Mouse (Mus musculus) G1E (cell line): ENCODE results near the gene 1700011L22Rik. TPM values are rescaled to one million over a fixed set of nuclear protein-coding genes. Genes with fewer than 3 reads are reported as not detected.

ENCODE experiments used
- ATAC-seq: 2 replicates; pipeline ENCODE4 v1.8.0; 2016; ENCODE audit warnings: mild to moderate bottlenecking; ENCODE audit not compliant: insufficient number of reproducible peaks, poor library complexity, low FRiP score, severe bottlenecking; ENCODE audit errors: extremely low read depth
- DNase-seq: peaks from one replicate; pipeline ENCODE4 v3.0.0; 2012; ENCODE audit warnings: low spot score
- H3K27me3 ChIP-seq: 2 replicates; pipeline ENCODE4 v1.6.1; 2012; ENCODE audit warnings: mild to moderate bottlenecking, low read length, inconsistent platforms; ENCODE audit not compliant: insufficient read depth
- H3K36me3 ChIP-seq: replicated peaks from 2 replicates; pipeline ENCODE3; 2012; ENCODE audit warnings: mild to moderate bottlenecking, inconsistent platforms
- H3K4me1 ChIP-seq: 2 replicates; pipeline ENCODE4 v1.6.1; 2012; ENCODE audit warnings: low read depth, low read length, inconsistent platforms, mixed read lengths; ENCODE audit not compliant: insufficient read depth
- H3K4me3 ChIP-seq: 2 replicates; pipeline ENCODE4 v1.5.1; 2012; ENCODE audit warnings: low read depth, mild to moderate bottlenecking, inconsistent platforms, low read length, moderate library complexity, mixed read lengths
- H3K9me3 ChIP-seq: replicated peaks from 2 replicates; pipeline ENCODE4 v1.6.1; 2012; ENCODE audit warnings: inconsistent platforms
- CTCF ChIP-seq: IDR thresholded peaks from 2 replicates; pipeline ENCODE4 v1.5.1; 2012; ENCODE audit warnings: low read depth, low read length, inconsistent platforms, mixed read lengths
- GATA1 ChIP-seq: IDR thresholded peaks from 2 replicates; pipeline ENCODE4 v1.6.1; 2012; ENCODE audit warnings: borderline replicate concordance, low read length, inconsistent platforms, mixed read lengths
- GATA2 ChIP-seq: IDR thresholded peaks from 2 replicates; pipeline ENCODE4 v1.6.1; 2012; ENCODE audit warnings: low read depth, low read length, inconsistent platforms, borderline replicate concordance
- POLR2AphosphoS5 ChIP-seq: IDR thresholded peaks from 2 replicates; pipeline ENCODE4 v1.6.1; 2012; ENCODE audit warnings: low read depth, low read length, inconsistent platforms; ENCODE audit not compliant: insufficient replicate concordance
- TAL1 ChIP-seq: conservative IDR thresholded peaks from 2 replicates; pipeline ENCODE4 v1.6.1; 2012; ENCODE audit warnings: low read depth, low read length, inconsistent platforms, mixed read lengths
- polyA plus RNA-seq: library from polyadenylated mRNA; stranded (reverse); fragments of >175 nt; gene quantifications from 2 replicates; pipeline ENCODE4 v1.2.3, GENCODE M21; 2012
- total RNA-seq, 2 experiments: library from RNA; stranded (forward) in 1 of 2; stranded (reverse) in 1 of 2; fragments of 200-1000 nt in 1 of 2; fragments of >200 nt in 1 of 2; fragmentation: Nextera tagmentation in 1 of 2; gene quantifications; 2 replicates each; pipeline ENCODE4 v1.2.3; 2014 to 2017

Gene 1700011L22Rik
- total and polyA plus RNA-seq, 3 experiments: not detected

GRCm38 (mm10) chr8:79253742-79254141 is 5.4 kb upstream of the 1700011L22Rik start:
- DNase-seq (no peak), ATAC-seq (no peak)
- Histone ChIP-seq H3K27me3 (peaks cover 2% of the 10 kb centered on the region; the same call in 1 of the 2 replicates), H3K4me3 (no peak overlapping the region), H3K4me1 (no peaks in the 10 kb centered on the region), H3K9me3 (no peaks in the 10 kb centered on the region), H3K36me3 (no peaks in the 10 kb centered on the region)
- no peak for TF ChIP-seq POLR2AphosphoS5
- TF ChIP-seq GATA1: no peak
- no peak for TF ChIP-seq GATA2
- TF ChIP-seq CTCF: no peak
- no peak for TF ChIP-seq TAL1

GRCm38 (mm10) chr8:79243422-79243821 is 4.9 kb downstream of the 1700011L22Rik start:
- no peaks in the 10 kb centered on the region for H3K9me3 ChIP-seq
- ATAC-seq (no peak), DNase-seq (no peak)
- H3K27me3 ChIP-seq: peaks cover 11% of the 10 kb centered on the region
- no peaks in the 10 kb centered on the region for H3K36me3 ChIP-seq
- H3K4me3 ChIP-seq: no peak overlapping the region
- H3K4me1 ChIP-seq: no peaks in the 10 kb centered on the region
- TF ChIP-seq GATA1: no peak
- TF ChIP-seq GATA2: no peak
- no peak for TF ChIP-seq CTCF
- no peak for TF ChIP-seq TAL1
- no peak for TF ChIP-seq POLR2AphosphoS5

GRCm38 (mm10) chr8:79239996-79240395 is 8.4 kb downstream of the 1700011L22Rik start:
- TF ChIP-seq GATA2: no peak
- no peak for TF ChIP-seq TAL1
- TF ChIP-seq POLR2AphosphoS5: no peak
- TF ChIP-seq GATA1: no peak
- no peak for TF ChIP-seq CTCF

GRCm38 (mm10) chr8:79239320-79239719 is 9.1 kb downstream of the 1700011L22Rik start:
- H3K4me3 ChIP-seq: no peak overlapping the region
- no peaks in the 10 kb centered on the region for H3K9me3 ChIP-seq
- no peaks in the 10 kb centered on the region for H3K36me3 ChIP-seq
- ATAC-seq (no peak), DNase-seq (no peak)
- no peaks in the 10 kb centered on the region for H3K4me1 ChIP-seq
- H3K27me3 ChIP-seq: peaks cover 4% of the 10 kb centered on the region; the same call in 1 of the 2 replicates
- TF ChIP-seq GATA2 (no peak), TAL1 (no peak), CTCF (no peak), POLR2AphosphoS5 (no peak), GATA1 (no peak)

More at GRCm38 (mm10) chr8:79239996-79240395, 8.4 kb downstream of the 1700011L22Rik start:
- Histone ChIP-seq H3K4me3 (no peak overlapping the region), H3K36me3 (no peaks in the 10 kb centered on the region), H3K9me3 (no peaks in the 10 kb centered on the region), H3K4me1 (no peaks in the 10 kb centered on the region), H3K27me3 (peaks cover 4% of the 10 kb centered on the region; the same call in 1 of the 2 replicates)
- ATAC-seq (no peak), DNase-seq (no peak)

- DNase-seq: no peak
- TF ChIP-seq POLR2AphosphoS5: no peak
- TF ChIP-seq GATA2: no peak
- TF ChIP-seq GATA1: no peak
- TF ChIP-seq TAL1: no peak
- TF ChIP-seq CTCF: no peak
- H3K36me3 ChIP-seq: no peaks in the 10 kb centered on the region
- H3K4me1 ChIP-seq: no peaks in the 10 kb centered on the region
- H3K4me3 ChIP-seq: no peak overlapping the region
- no peak for ATAC-seq
- 0 out of 2 replicates have a peak, but pooled peaks cover 2% of the 10 kb centered on the region for H3K9me3 ChIP-seq
- peaks cover 5% of the 10 kb centered on the region; the same call in 1 of the 2 replicates for H3K27me3 ChIP-seq
These were observed 19.0 kb downstream of the 1700011L22Rik start for GRCm38 (mm10) chr8:79229266-79229888.

GRCm38 (mm10) chr8:79227916-79228315 is 20.5 kb downstream of the 1700011L22Rik start:
- DNase-seq (no peak), ATAC-seq (no peak)
- peaks cover 5% of the 10 kb centered on the region; the same call in 1 of the 2 replicates for H3K27me3 ChIP-seq
- no peak for TF ChIP-seq GATA2
- no peak for TF ChIP-seq GATA1
- no peak for TF ChIP-seq TAL1
- no peak for TF ChIP-seq POLR2AphosphoS5
- TF ChIP-seq CTCF: no peak
- no peaks in the 10 kb centered on the region for H3K9me3 ChIP-seq
- no peaks in the 10 kb centered on the region for H3K4me1 ChIP-seq
- H3K36me3 ChIP-seq: no peaks in the 10 kb centered on the region
- H3K4me3 ChIP-seq: no peak overlapping the region

- H3K9me3 ChIP-seq: no peaks in the 10 kb centered on the region
- no peak for DNase-seq
- ATAC-seq: no peak
- no peak overlapping the region for H3K4me3 ChIP-seq
- H3K27me3 ChIP-seq: peaks cover 5% of the 10 kb centered on the region; the same call in 1 of the 2 replicates
- H3K36me3 ChIP-seq: no peaks in the 10 kb centered on the region
- no peak for TF ChIP-seq POLR2AphosphoS5
- TF ChIP-seq CTCF: no peak
- TF ChIP-seq GATA1: no peak
- no peak for TF ChIP-seq TAL1
- no peak for TF ChIP-seq GATA2
- no peaks in the 10 kb centered on the region for H3K4me1 ChIP-seq
These were observed 21.2 kb downstream of the 1700011L22Rik start for GRCm38 (mm10) chr8:79227194-79227593.
